Mouse (Mus musculus) C2C12 (cell line): ENCODE data around the gene Gpr180.

Experiments
- CTCF ChIP-seq: IDR thresholded peaks from one replicate; pipeline ENCODE4 v1.5.1; 2011; ENCODE audit not compliant: control insufficient read depth, insufficient read depth, insufficient read length
- MYOD1 ChIP-seq: IDR thresholded peaks from one replicate; pipeline ENCODE4 v1.6.1; 2011; ENCODE audit warnings: low read depth; ENCODE audit not compliant: control insufficient read depth, insufficient read length
- MYOG ChIP-seq: IDR thresholded peaks from one replicate; pipeline ENCODE4 v1.6.1; 2011; ENCODE audit not compliant: control insufficient read depth, insufficient read length; ENCODE audit errors: extremely low read depth

DNA sequence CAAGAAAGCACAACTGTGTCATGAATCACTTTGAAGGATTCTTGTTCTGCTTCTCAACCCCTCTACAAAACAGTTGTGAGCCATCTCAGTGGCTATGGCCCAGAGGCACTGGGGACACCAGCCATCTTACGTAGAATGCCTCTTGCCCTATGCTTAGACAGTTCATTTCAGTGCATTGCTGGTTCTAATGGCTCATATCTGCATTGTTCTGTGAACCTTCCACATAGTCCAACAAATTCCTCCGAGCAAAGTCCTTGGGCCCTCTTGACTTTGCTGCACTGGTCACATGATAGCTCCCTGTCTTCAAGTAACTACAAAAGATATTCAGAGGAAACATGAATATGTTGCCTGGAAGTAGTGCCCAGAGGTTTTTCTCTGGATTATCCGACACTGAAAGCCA lies 63.8 kb downstream of the Gpr180 start:
- TF ChIP-seq CTCF = no peak
- TF ChIP-seq MYOG = no peak
- TF ChIP-seq MYOD1 = no peak
